In genomic region chrX:137809526-137809925, GRCm38 (mm10) we compare ENCODE assay signal across 24 mouse cellular contexts.
A peak's percentile ranks its signal among the peaks of the same experiment; 100 is the strongest.
DNase-seq lines count a peak whose midpoint lies in the region; ATAC-seq and TF ChIP-seq lines count a peak whose summit lies in the region.
"Had no signal": no experiment of that assay in that cellular context is flagged by ENCODE, and none has a peak within 500 bp of the region (broad histone marks: within the 10 kb centered on the region; RNA-seq: fewer than 3 reads in every experiment).

No protein-coding gene starts in this region.

- no peak overlapping the region for H3K4me3 ChIP-seq in embryonic facial prominence, embryonic 14.5 days (ENCODE audit: low read depth, low read length)
- no peak overlapping the region for H3K4me3 ChIP-seq in embryonic facial prominence, embryonic 10.5 days
- H3K4me3 ChIP-seq in hindbrain, postnatal 0 days (ENCODE audit: low read length): no peak overlapping the region
- no peak overlapping the region for H3K4me3 ChIP-seq in hindbrain, embryonic 16.5 days (ENCODE audit: low read length)
- H3K4me3 ChIP-seq in lung, embryonic 14.5 days (ENCODE audit: low read depth, low read length): no peak overlapping the region
- H3K4me3 ChIP-seq: embryonic facial prominence, embryonic 13.5 days; forebrain, embryonic 12.5 days; forebrain, embryonic 15.5 days had no signal

- no peak overlapping the region for H3K4me2 ChIP-seq in embryonic facial prominence, embryonic 14.5 days (ENCODE audit: low read depth, low read length)
- no peak overlapping the region for H3K4me2 ChIP-seq in hindbrain, postnatal 0 days (ENCODE audit: low read depth, low read length)
- H3K4me2 ChIP-seq in hindbrain, embryonic 16.5 days (ENCODE audit: low read length): no peak overlapping the region
- no peak overlapping the region for H3K4me2 ChIP-seq in lung, embryonic 14.5 days
- H3K4me2 ChIP-seq: embryonic facial prominence, embryonic 13.5 days; forebrain, embryonic 12.5 days; forebrain, embryonic 15.5 days had no signal

- H3K9ac ChIP-seq in embryonic facial prominence, embryonic 14.5 days (ENCODE audit: low read depth, low read length): no peak overlapping the region
- no peak overlapping the region for H3K9ac ChIP-seq in hindbrain, postnatal 0 days (replicated peaks; ENCODE audit: low read length)
- no peak overlapping the region for H3K9ac ChIP-seq in hindbrain, embryonic 16.5 days (ENCODE audit: low read depth, low read length)
- H3K9ac ChIP-seq in lung, embryonic 14.5 days: no peak overlapping the region
- H3K9ac ChIP-seq: embryonic facial prominence, embryonic 13.5 days; forebrain, embryonic 12.5 days; forebrain, embryonic 15.5 days; forebrain, postnatal 0 days had no signal

- WGBS in embryonic facial prominence, embryonic 14.5 days: 29% methylated on average over 3 of the region's 3 CpGs
- WGBS in embryonic facial prominence, embryonic 10.5 days: 74% methylated on average over 3 of the region's 3 CpGs
- WGBS in hindbrain, postnatal 0 days: 53% methylated on average over 3 of the region's 3 CpGs
- WGBS in hindbrain, embryonic 16.5 days: 58% methylated on average over 3 of the region's 3 CpGs
- 53% methylated on average over 3 of the region's 3 CpGs for WGBS in lung, embryonic 14.5 days

- H3K27ac ChIP-seq in embryonic facial prominence, embryonic 14.5 days (replicated peaks; ENCODE audit: low read depth, low read length): no peak overlapping the region
- H3K27ac ChIP-seq in embryonic facial prominence, embryonic 10.5 days (replicated peaks): no peak overlapping the region
- H3K27ac ChIP-seq in hindbrain, postnatal 0 days: no peak overlapping the region
- H3K27ac ChIP-seq in hindbrain, embryonic 16.5 days (ENCODE audit: low read depth, low read length): no peak overlapping the region
- H3K27ac ChIP-seq in lung, embryonic 14.5 days (ENCODE audit: low read depth): no peak overlapping the region
- H3K27ac ChIP-seq: embryonic facial prominence, embryonic 13.5 days; forebrain, embryonic 12.5 days; forebrain, embryonic 15.5 days had no signal

- no peak for TF ChIP-seq POLR2A in brain, embryonic 14.5 days (IDR thresholded peaks at IDR 0.05; ENCODE audit: borderline replicate concordance, extremely low read depth, insufficient read depth, insufficient read length, poor library complexity, severe bottlenecking)

- no peaks in the 10 kb centered on the region for H3K4me1 ChIP-seq in embryonic facial prominence, embryonic 14.5 days (ENCODE audit: control insufficient read depth, insufficient read depth, low read length)
- no peaks in the 10 kb centered on the region for H3K4me1 ChIP-seq in embryonic facial prominence, embryonic 10.5 days
- H3K4me1 ChIP-seq in hindbrain, postnatal 0 days (ENCODE audit: insufficient read depth, low read length): no peaks in the 10 kb centered on the region
- no peaks in the 10 kb centered on the region for H3K4me1 ChIP-seq in hindbrain, embryonic 16.5 days (ENCODE audit: control insufficient read depth, insufficient read depth, low read depth, low read length)
- no peaks in the 10 kb centered on the region for H3K4me1 ChIP-seq in lung, embryonic 14.5 days (ENCODE audit: insufficient read depth)
- H3K4me1 ChIP-seq: embryonic facial prominence, embryonic 13.5 days; forebrain, embryonic 12.5 days; forebrain, embryonic 15.5 days had no signal

- H3K27me3 ChIP-seq in embryonic facial prominence, embryonic 14.5 days (replicated peaks; ENCODE audit: control insufficient read depth, insufficient read depth, low read length): no peaks in the 10 kb centered on the region
- peaks cover 11% of the 10 kb centered on the region; the same call in 1 of the 2 replicates for H3K27me3 ChIP-seq in embryonic facial prominence, embryonic 10.5 days (replicated peaks; ENCODE audit: low read depth, poor library complexity, severe bottlenecking)
- no peaks in the 10 kb centered on the region for H3K27me3 ChIP-seq in hindbrain, postnatal 0 days (ENCODE audit: insufficient read depth, low read length)
- no peaks in the 10 kb centered on the region; the same call in 1 of the 2 replicates for H3K27me3 ChIP-seq in hindbrain, embryonic 16.5 days (replicated peaks; ENCODE audit: control insufficient read depth, insufficient read depth, low read length)
- no peaks in the 10 kb centered on the region for H3K27me3 ChIP-seq in lung, embryonic 14.5 days (ENCODE audit: insufficient read depth, low read length)
- H3K27me3 ChIP-seq: CH12.LX; forebrain, embryonic 12.5 days; forebrain, embryonic 15.5 days had no signal

- peak; percentile 69 for DNase-seq in embryonic facial prominence, embryonic 14.5 days (ENCODE audit: low spot score)
- DNase-seq in embryonic facial prominence, embryonic 10.5 days (ENCODE audit: low spot score): no peak
- peak; percentile 4 for DNase-seq in hindbrain, postnatal 0 days (ENCODE audit: low spot score)
- peak; percentile 15 for DNase-seq in lung, embryonic 14.5 days
- no peak for DNase-seq in lung, postnatal 4 days
- peak; percentile 43 for DNase-seq in brain, embryonic 14.5 days (ENCODE audit: low read depth)
- DNase-seq: adrenal gland, adult 8-10 months; adrenal gland, postnatal 25 days; B cell, adult 2 months; cerebellum, adult 11-12 months; cerebellum, adult 2 months; cerebellum, adult 9-10 months; cerebellum, postnatal 10 days; cerebellum, postnatal 25 days; forebrain, postnatal 0 days had no signal

- H3K36me3 ChIP-seq in embryonic facial prominence, embryonic 14.5 days (ENCODE audit: control insufficient read depth, insufficient read depth, low read length): no peaks in the 10 kb centered on the region
- no peaks in the 10 kb centered on the region for H3K36me3 ChIP-seq in embryonic facial prominence, embryonic 10.5 days (replicated peaks)
- H3K36me3 ChIP-seq in hindbrain, postnatal 0 days (ENCODE audit: insufficient read depth, low read length): no peaks in the 10 kb centered on the region
- H3K36me3 ChIP-seq in hindbrain, embryonic 16.5 days (ENCODE audit: control insufficient read depth, insufficient read depth, low read length): no peaks in the 10 kb centered on the region
- no peaks in the 10 kb centered on the region for H3K36me3 ChIP-seq in lung, embryonic 14.5 days (ENCODE audit: insufficient read depth)
- H3K36me3 ChIP-seq: embryonic facial prominence, embryonic 13.5 days; forebrain, embryonic 12.5 days; forebrain, embryonic 15.5 days; G1E had no signal

- ATAC-seq in embryonic facial prominence, embryonic 14.5 days (ENCODE audit: low read depth): no peak
- ATAC-seq in hindbrain, postnatal 0 days: no peak
- ATAC-seq in hindbrain, embryonic 16.5 days: no peak
- no peak for ATAC-seq in lung, embryonic 14.5 days (ENCODE audit: insufficient read depth)
- ATAC-seq: activated CD4-positive, CD25-positive, alpha-beta regulatory T cell, adult 4 months; CD4-positive, CD25-positive, alpha-beta regulatory T cell, adult 4 months; forebrain, embryonic 15.5 days; forebrain, postnatal 0 days; Patski had no signal

- TF ChIP-seq CTCF in hindbrain, postnatal 0 days (IDR thresholded peaks at IDR 0.05; ENCODE audit: low read depth): no peak
- no peak for TF ChIP-seq CTCF in lung, embryonic 14.5 days (IDR thresholded peaks at IDR 0.05; ENCODE audit: low read depth)
- TF ChIP-seq CTCF in brain, embryonic 14.5 days (IDR thresholded peaks at IDR 0.05; ENCODE audit: borderline replicate concordance, extremely low read depth, insufficient read depth, insufficient read length): no peak

- H3K9me3 ChIP-seq in embryonic facial prominence, embryonic 14.5 days (ENCODE audit: control insufficient read depth, low read length): no peaks in the 10 kb centered on the region
- H3K9me3 ChIP-seq in embryonic facial prominence, embryonic 10.5 days: no peaks in the 10 kb centered on the region
- H3K9me3 ChIP-seq in hindbrain, postnatal 0 days (ENCODE audit: low read length): no peaks in the 10 kb centered on the region
- no peaks in the 10 kb centered on the region for H3K9me3 ChIP-seq in hindbrain, embryonic 16.5 days (ENCODE audit: control insufficient read depth, low read length)
- no peaks in the 10 kb centered on the region for H3K9me3 ChIP-seq in lung, embryonic 14.5 days (ENCODE audit: low read depth, low read length)
- H3K9me3 ChIP-seq: embryonic facial prominence, embryonic 13.5 days; forebrain, embryonic 12.5 days; forebrain, embryonic 15.5 days; G1E had no signal

Comparison
In these comparisons a context has a peak if more than half of its experiments do, and no peak if none do; other contexts are left out.
1. DNase-seq: peak in embryonic facial prominence, embryonic 14.5 days (single experiment), hindbrain, postnatal 0 days (single experiment), lung, embryonic 14.5 days (single experiment) and brain, embryonic 14.5 days (single experiment); none in embryonic facial prominence, embryonic 10.5 days (single experiment) and lung, postnatal 4 days (0 of 2).